Mouse (Mus musculus): ENCODE results near the gene Rgl2. TPM values are rescaled to one million over a fixed set of nuclear protein-coding genes. Genes with fewer than 3 reads are reported as not detected.
"Not testable (repeated sequence)": the region's sequence is repeated elsewhere in the genome, so short reads cannot be mapped to it uniquely, and the experiment has no call there.

Rgl2 gene
- 43.2 and 43.9 TPM in 2 replicates for polyA plus RNA-seq (2016; fragmentation: Nextera tagmentation; extraction: Ambion mirVana)

DNA sequence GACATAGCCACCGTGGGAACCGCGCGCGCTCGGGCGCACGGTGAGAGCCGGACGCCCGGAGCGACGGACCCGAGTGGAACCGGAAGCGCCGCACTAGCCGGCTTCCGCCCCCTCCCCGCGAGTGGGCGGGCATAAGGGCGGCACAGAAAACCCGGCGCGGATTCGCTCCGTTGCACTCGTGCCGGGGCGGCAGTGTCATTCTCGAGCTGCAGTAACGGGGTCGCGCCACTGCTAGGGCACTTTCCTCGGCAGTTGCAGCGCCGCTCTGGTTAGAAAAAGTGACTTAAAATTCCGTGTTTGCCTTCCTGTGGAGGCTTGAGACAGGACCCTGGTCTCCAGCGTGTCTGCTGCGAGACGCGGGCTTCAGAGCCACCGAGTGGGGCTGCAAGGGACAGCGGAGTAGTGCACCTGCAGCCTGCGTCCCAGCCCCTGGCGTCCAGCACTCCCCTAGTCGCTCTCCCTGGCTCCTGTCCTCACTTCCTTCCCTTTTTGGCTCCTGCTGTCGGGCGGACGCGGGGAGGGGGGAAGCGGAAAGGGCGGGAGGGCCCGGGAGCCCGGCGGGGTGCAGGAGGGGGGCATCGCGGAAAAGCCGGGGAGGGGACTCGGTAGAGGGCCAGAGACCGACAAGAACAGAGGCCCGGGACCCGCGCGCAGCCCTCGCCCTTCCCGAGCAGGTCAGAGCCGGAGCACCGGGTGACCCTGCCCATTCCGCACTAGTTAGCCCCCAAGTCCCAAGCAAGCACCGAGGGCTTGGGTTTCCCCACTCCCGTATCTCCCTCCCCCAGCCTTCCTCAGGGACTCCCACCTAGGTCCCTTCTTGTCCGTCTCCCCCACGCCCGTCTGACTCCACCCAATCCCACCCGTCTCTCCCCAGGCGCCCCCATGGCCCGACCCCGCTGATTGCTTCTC lies at the start of gene Rgl2:
TSS of gene Rgl2 (plus strand) at position 173 of the 909 bp plus-strand sequence.
- peak within 1 kb of the TSS; percentile 91 for H3K27ac ChIP-seq
- H3K27me3 ChIP-seq (ENCODE audit: low read depth, poor library complexity, severe bottlenecking) = peaks cover 5% of the 10 kb centered on the region; the same call in 1 of the 2 replicates
- peak within 1 kb of the TSS; percentile 77 for H3K4me3 ChIP-seq
- H3K9me3 ChIP-seq (replicated peaks) = no peaks in the 10 kb centered on the region
- under 1% methylated on average over 80 of the region's 80 CpGs for WGBS
- H3K36me3 ChIP-seq = peaks cover 44% of the 10 kb centered on the region
- peaks cover 34% of the 10 kb centered on the region for H3K4me1 ChIP-seq
- peak; percentile 98 for DNase-seq (ENCODE audit: low spot score)

DNA sequence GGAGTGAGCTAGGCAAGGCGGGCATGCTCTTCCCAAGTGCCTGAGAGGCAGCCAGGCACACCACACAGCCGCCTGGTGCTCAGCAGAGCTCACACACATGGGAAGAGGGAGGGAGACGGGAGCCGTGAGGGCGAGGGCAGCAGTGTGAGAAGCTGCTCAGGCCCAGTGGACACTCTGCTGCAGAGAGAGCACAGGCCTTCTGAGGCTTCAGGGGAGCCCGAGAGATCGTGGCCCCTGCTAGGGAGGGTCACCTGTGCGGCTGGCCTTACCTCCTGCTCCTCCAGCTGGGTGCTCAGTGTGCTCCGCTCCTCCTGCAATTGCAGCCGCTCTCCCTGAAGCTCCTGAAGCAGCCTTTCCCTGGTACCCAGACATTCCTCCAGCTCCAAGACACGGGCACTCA lies 45.0 kb upstream of the Rgl2 start:
- peaks cover 74% of the 10 kb centered on the region for H3K36me3 ChIP-seq
- WGBS = 94% methylated on average over 10 of the region's 11 CpGs
- not testable (repeated sequence) for H3K4me3 ChIP-seq; H3K27me3 ChIP-seq (ENCODE audit: low read depth, poor library complexity, severe bottlenecking); H3K9me3 ChIP-seq (replicated peaks); DNase-seq (ENCODE audit: low spot score); H3K27ac ChIP-seq
- peaks cover 14% of the 10 kb centered on the region for H3K4me1 ChIP-seq

DNA sequence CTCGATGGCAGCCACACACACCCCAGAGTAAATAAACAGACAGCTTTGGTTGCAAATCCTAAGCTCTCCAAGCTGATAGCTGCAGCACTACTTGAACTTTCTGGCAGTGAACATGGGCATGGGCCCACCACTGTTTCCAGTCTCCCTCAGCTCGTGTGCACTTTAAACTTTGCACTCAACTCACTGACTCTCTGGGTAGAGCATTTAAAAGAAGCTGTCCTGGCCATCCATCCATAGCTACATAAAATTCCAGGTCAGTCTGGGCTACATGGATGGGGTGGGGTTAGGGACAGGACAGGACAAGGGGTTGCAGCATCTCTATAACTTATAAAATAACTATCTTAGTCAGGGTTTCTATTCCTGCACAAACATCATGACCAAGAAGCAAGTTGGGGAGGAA lies 41.5 kb upstream of the Rgl2 start:
- not testable (repeated sequence) for H3K27me3 ChIP-seq (ENCODE audit: low read depth, poor library complexity, severe bottlenecking); DNase-seq (ENCODE audit: low spot score); H3K9me3 ChIP-seq (replicated peaks); H3K27ac ChIP-seq; H3K4me3 ChIP-seq
- peaks cover 15% of the 10 kb centered on the region for H3K4me1 ChIP-seq
- 61% methylated on average over 2 of the region's 2 CpGs for WGBS
- H3K36me3 ChIP-seq = peaks cover 41% of the 10 kb centered on the region

DNA sequence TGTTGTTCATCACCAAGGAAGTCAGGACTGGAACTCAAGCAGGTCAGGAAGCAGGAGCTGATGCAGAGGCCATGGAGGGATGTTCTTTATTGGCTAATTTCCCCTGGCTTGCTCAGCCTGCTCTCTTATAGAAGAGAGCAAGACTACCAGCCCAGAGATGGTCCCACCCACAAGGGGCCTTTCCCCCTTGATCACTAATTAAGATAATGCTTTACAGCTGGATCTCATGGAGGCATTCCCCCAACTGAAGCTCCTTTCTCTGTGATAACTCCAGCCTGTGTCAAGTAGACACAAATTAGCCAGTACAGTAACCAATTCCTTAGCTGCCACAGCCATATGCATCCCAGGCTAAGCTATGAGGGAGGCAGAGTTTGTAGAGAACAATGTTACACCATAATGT lies 41.1 kb upstream of the Rgl2 start:
- not testable (repeated sequence) for H3K27me3 ChIP-seq (ENCODE audit: low read depth, poor library complexity, severe bottlenecking); H3K4me3 ChIP-seq; H3K9me3 ChIP-seq (replicated peaks); DNase-seq (ENCODE audit: low spot score); H3K27ac ChIP-seq
- Histone ChIP-seq H3K36me3 (peaks cover 37% of the 10 kb centered on the region), H3K4me1 (peaks cover 15% of the 10 kb centered on the region)

DNA sequence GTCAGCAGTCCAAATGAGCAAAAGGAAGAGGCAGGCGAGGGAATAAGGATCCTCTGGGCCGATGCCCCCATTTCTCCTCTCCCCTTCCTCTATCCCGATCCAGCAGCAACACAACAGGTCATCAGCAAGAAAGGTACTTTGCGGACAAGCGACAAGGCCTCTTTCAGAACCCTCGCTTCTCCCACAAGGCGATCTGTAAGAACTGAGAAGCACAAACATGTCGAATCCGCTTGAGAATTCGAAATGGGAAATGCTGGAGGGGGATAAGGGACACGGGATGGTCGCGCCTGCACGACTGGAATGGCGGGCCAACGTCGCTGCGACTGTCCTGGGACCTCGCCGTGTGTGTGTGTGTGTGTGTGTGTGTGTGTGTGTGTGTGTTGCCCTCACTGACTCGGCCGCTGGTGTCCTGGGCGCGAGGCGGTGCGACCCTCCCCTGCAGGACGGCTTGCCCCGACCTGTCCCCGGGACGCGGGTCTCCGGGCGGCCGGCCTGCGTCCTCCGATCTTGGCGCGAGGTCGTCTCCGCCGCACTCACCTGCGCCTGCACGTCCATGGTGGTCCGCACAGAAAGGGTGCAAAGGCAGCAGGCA lies 39.3 kb upstream of the Rgl2 start:
- H3K9me3 ChIP-seq (replicated peaks); DNase-seq (ENCODE audit: low spot score); H3K27me3 ChIP-seq (ENCODE audit: low read depth, poor library complexity, severe bottlenecking): not testable (repeated sequence)
- Histone ChIP-seq H3K27ac (peak overlapping the region; percentile 91), H3K4me1 (peaks cover 15% of the 10 kb centered on the region), H3K36me3 (peaks cover 19% of the 10 kb centered on the region), H3K4me3 (peak overlapping the region; percentile 77)
- under 1% methylated on average over 44 of the region's 44 CpGs for WGBS

DNA sequence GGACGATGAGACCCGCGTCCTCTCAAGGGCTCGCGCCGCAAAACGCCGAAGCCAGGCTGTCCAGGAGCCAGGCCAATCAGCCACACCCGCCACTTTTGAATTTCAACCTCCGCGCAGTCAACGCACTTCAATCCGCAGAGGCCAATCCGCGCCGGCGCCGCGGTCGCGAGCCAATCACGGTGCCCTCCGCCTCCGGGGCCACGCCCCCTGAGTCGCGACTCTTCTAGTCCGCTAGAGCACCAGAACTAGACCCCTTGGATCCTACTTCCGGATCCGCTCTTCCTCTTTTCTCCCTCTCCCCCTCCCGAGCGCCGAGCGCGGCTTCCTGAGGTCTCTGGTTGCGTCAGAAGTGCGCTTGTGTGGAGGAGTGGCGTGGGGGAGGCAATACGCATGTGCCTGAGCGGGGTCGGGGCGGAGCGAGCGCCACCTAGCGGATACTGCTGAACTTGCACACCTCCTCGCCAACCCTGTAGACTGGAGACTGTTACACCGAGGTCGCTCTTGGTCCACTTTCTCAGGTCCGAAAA lies 38.7 kb upstream of the Rgl2 start, which contains the start of gene Kifc1:
TSS of gene Kifc1 (minus strand) at position 129 of the 527 bp plus-strand sequence.
- H3K9me3 ChIP-seq (replicated peaks) = no peaks in the 10 kb centered on the region
- H3K36me3 ChIP-seq = peaks cover 15% of the 10 kb centered on the region
- DNase-seq (ENCODE audit: low spot score) = peak; percentile 99
- peak within 1 kb of the TSS; percentile 91 for H3K27ac ChIP-seq
- H3K4me1 ChIP-seq = peaks cover 15% of the 10 kb centered on the region
- H3K4me3 ChIP-seq = peak within 1 kb of the TSS; percentile 77
- H3K27me3 ChIP-seq (ENCODE audit: low read depth, poor library complexity, severe bottlenecking) = no peaks in the 10 kb centered on the region
- under 1% methylated on average over 49 of the region's 49 CpGs for WGBS

DNA sequence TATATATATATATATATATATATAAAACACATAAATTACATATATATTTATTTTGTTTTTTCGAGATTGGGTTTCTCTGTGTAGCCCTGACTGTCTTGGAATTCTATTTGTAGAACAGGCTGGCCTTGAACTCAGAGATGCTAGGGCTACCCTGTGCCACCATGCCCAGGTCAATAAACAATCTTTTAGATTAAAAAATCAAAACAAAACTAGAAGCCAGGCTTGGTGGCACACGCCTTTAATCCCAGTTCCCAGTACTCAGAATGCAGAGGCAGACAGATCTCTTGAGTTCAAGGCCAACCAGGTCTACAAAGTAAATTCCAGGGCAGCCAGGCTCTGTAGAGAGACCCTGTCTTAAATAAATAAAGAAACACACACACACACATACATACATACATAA lies 38.0 kb upstream of the Rgl2 start:
- no peaks in the 10 kb centered on the region for H3K27me3 ChIP-seq (ENCODE audit: low read depth, poor library complexity, severe bottlenecking)
- H3K9me3 ChIP-seq (replicated peaks) = no peaks in the 10 kb centered on the region
- peaks cover 8% of the 10 kb centered on the region for H3K36me3 ChIP-seq
- 74% methylated on average over 2 of the region's 2 CpGs for WGBS
- H3K27ac ChIP-seq = no peak overlapping the region
- peaks cover 15% of the 10 kb centered on the region for H3K4me1 ChIP-seq
- H3K4me3 ChIP-seq = no peak overlapping the region
- DNase-seq (ENCODE audit: low spot score) = no peak

DNA sequence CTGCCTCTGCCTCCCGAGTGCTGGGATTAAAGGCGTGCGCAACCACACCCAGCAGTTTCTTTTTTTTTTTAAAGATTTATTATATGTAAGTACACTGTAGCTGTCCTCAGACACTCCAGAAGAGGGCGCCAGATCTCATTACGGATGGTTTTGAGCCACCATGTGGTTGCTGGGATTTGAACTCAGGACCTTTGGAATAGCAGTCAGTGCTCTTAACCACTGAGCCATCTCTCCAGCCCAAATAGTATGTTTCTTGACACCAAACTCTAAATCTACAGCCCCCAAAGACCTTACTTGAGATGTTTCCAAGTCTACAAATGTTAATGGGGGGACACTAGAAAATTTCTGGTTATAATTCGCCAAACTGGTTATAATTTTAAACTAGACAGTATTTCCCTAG lies 37.5 kb upstream of the Rgl2 start:
- 72% methylated on average over 6 of the region's 6 CpGs for WGBS
- not testable (repeated sequence) for H3K27me3 ChIP-seq (ENCODE audit: low read depth, poor library complexity, severe bottlenecking); H3K36me3 ChIP-seq; H3K9me3 ChIP-seq (replicated peaks); H3K27ac ChIP-seq; H3K4me3 ChIP-seq; DNase-seq (ENCODE audit: low spot score)
- H3K4me1 ChIP-seq = peaks cover 15% of the 10 kb centered on the region

DNA sequence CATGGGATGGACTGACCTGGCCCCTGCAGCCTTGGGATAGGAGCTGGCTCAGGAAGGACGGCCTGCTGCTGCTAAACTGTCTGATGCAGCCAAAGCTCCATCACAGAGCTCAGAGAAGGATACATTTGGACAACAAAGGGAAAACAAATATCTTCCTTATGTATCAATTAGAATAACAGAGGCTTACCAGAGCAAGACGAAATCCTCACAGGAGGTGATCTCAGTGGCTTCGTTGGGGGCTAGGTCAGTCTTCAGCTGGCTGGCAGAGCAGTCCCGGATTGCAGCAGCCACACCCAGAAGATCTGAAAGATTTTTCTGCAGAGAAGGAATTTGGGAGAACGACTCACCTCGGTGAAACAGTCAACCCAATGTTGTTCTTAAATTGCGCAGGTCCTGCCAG lies 36.9 kb upstream of the Rgl2 start:
- no peak for DNase-seq (ENCODE audit: low spot score)

DNA sequence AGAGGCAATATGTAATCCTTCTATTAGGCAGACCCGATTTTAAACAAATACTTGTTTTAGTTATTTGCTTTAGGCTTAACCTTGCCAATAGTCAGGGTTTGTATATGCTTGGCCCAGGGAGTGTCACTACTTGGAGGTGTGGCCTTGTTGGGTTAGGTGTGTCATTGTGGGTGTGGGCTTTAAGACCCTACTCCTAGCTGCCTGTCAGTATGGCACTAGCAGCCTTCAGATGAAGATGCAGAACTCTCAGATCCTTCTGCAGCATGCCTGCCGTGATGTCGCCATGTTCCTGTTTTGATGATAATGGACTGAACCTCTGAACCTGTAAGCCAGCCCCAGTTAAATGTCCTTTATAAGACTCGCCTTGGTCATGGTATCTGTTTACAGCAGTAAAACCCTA lies 36.3 kb upstream of the Rgl2 start:
- H3K4me1 ChIP-seq = peaks cover 12% of the 10 kb centered on the region
- not testable (repeated sequence) for H3K36me3 ChIP-seq; DNase-seq (ENCODE audit: low spot score); H3K9me3 ChIP-seq (replicated peaks); H3K4me3 ChIP-seq; H3K27me3 ChIP-seq (ENCODE audit: low read depth, poor library complexity, severe bottlenecking); H3K27ac ChIP-seq
- 82% methylated on average over 4 of the region's 4 CpGs for WGBS

More for the DNA sequence above, 36.9 kb upstream of the Rgl2 start:
- H3K36me3 ChIP-seq = no peaks in the 10 kb centered on the region
- H3K27ac ChIP-seq = no peak overlapping the region
- no peaks in the 10 kb centered on the region for H3K27me3 ChIP-seq (ENCODE audit: low read depth, poor library complexity, severe bottlenecking)
- no peaks in the 10 kb centered on the region for H3K9me3 ChIP-seq (replicated peaks)
- peaks cover 15% of the 10 kb centered on the region for H3K4me1 ChIP-seq
- no peak overlapping the region for H3K4me3 ChIP-seq
- WGBS = 33% methylated on average over 7 of the region's 7 CpGs

DNA sequence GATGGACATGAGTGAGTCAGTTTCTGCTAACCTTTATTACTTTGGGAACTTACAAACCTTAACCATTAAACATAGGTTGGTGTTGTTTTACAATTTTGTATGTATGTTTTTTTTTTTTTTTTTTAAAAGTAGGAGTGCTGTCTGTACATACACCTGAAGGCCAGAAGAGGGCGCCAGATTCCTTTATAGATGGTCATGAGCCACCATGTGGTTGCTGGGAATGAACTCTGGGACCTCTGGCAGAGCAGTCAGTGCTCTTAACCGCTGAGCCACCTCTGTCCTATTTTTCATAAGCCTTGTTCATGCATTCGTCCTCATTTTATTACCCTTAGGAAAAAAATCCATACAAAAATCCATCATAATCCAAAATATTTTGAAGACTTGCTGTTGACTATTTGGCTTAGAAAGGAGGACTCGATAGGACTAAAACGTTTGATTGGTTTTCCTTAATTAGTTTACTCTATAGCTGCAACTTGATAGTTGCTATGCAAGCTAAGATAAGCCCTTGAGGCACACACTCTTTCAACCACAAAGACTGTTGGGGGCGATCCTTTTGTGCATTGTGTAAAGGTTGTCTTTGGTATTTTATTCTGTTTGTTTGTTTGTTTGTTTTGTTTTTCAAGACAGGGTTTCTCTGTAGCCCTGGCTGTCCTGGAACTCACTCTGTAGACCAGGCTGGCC lies 32.1 kb upstream of the Rgl2 start:
- Histone ChIP-seq H3K27me3 (ENCODE audit: low read depth, poor library complexity, severe bottlenecking) (no peaks in the 10 kb centered on the region), H3K27ac (no peak overlapping the region), H3K4me1 (no peaks in the 10 kb centered on the region), H3K9me3 (replicated peaks) (no peaks in the 10 kb centered on the region), H3K4me3 (no peak overlapping the region), H3K36me3 (no peaks in the 10 kb centered on the region)
- 45% methylated on average over 6 of the region's 6 CpGs for WGBS
- peak; percentile 71 for DNase-seq (ENCODE audit: low spot score)

DNA sequence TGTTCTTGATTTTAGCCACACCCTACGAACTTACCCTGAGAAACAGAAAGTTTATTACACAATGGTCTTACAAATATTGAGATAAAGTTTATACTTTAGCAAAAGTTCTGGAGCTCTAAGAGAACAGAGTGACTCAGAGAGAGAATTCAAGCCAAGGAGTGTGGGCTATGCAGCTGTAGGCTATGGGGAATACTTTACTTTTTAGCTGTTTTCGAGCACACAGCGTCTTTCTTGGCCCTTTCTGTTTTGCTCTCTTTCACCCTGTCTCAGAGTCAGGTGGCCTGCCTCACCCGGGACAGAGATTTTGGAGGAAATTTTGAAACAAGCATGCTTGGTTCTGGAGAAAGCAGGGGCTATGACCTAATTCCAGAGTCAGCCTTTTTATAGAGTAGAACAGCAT lies 31.1 kb upstream of the Rgl2 start:
- 90% methylated on average over 4 of the region's 4 CpGs for WGBS

DNA sequence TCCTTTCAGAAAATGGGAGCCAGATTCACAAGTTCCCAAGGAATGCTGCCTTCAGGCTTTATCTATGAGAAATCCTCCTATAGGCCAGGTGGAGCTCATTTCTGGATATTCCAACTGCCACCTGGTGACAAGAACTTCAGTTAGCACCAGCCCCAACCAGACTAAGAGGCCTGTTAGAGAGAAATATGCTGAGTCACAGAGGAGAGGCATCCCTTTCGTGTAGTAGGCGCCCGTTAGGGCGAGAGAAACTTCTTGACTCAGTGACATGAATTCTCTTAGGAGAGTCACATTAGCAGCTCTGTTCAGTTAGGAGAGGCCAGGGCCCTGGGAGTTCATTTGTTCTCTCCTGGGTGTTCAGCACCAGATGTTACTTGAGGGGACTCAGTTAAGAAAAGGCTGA lies 29.7 kb upstream of the Rgl2 start:
- no peak overlapping the region for H3K4me3 ChIP-seq
- WGBS = 79% methylated on average over 4 of the region's 4 CpGs
- no peaks in the 10 kb centered on the region for H3K27me3 ChIP-seq (ENCODE audit: low read depth, poor library complexity, severe bottlenecking)
- H3K4me1 ChIP-seq = no peaks in the 10 kb centered on the region
- no peak overlapping the region for H3K27ac ChIP-seq
- no peaks in the 10 kb centered on the region for H3K9me3 ChIP-seq (replicated peaks)
- no peak for DNase-seq (ENCODE audit: low spot score)
- H3K36me3 ChIP-seq = no peaks in the 10 kb centered on the region

More for the DNA sequence above, 31.1 kb upstream of the Rgl2 start:
- DNase-seq (ENCODE audit: low spot score); H3K9me3 ChIP-seq (replicated peaks); H3K27ac ChIP-seq; H3K4me1 ChIP-seq; H3K4me3 ChIP-seq; H3K27me3 ChIP-seq (ENCODE audit: low read depth, poor library complexity, severe bottlenecking); H3K36me3 ChIP-seq: not testable (repeated sequence)
